Mouse (Mus musculus) left cerebral cortex, adult 11 months (tissue): ENCODE results near the gene Sgsm2.
A peak's percentile ranks its signal among the peaks of the same experiment; 100 is the strongest.

Experiments
- DNase-seq: peaks from one replicate; pipeline ENCODE4 v3.0.0; 2022; ENCODE audit warnings: low spot score

The Sgsm2 gene

GRCm38 (mm10) chr11:74896901-74897677 lies at the start of gene Sgsm2:
Gene Sgsm2, minus strand, starts transcription at chr11:74897060.
- peak; percentile 49 for DNase-seq

- peak; percentile 38 for DNase-seq
These were observed 49.5 kb upstream of the Sgsm2 start for GRCm38 (mm10) chr11:74946348-74946747.

- no peak for DNase-seq
These were observed 33.5 kb upstream of the Sgsm2 start for GRCm38 (mm10) chr11:74930391-74930790.

- DNase-seq: no peak
These were observed 32.3 kb upstream of the Sgsm2 start for GRCm38 (mm10) chr11:74929111-74929510.

GRCm38 (mm10) chr11:74927236-74927725 lies 30.4 kb upstream of the Sgsm2 start:
- no peak for DNase-seq

- no peak for DNase-seq
These were observed 29.6 kb upstream of the Sgsm2 start for GRCm38 (mm10) chr11:74926388-74927005.

- peak; percentile 85 for DNase-seq
These were observed 28.9 kb upstream of the Sgsm2 start, which contains the start of the genes Smg6 and Srr for GRCm38 (mm10) chr11:74925577-74926387. Gene Smg6, plus strand, starts transcription at chr11:74925823. Gene Srr, minus strand, starts transcription at chr11:74925948.

GRCm38 (mm10) chr11:74924149-74924548 lies 27.3 kb upstream of the Sgsm2 start:
- DNase-seq: no peak

GRCm38 (mm10) chr11:74919249-74919648 lies 22.4 kb upstream of the Sgsm2 start:
- no peak for DNase-seq

- DNase-seq: no peak
These were observed 15.6 kb upstream of the Sgsm2 start for GRCm38 (mm10) chr11:74912492-74912891.

GRCm38 (mm10) chr11:74909978-74910377 lies 13.1 kb upstream of the Sgsm2 start:
- DNase-seq: no peak

GRCm38 (mm10) chr11:74908618-74909399 lies 11.9 kb upstream of the Sgsm2 start:
- DNase-seq: no peak

- no peak for DNase-seq
These were observed 11.0 kb upstream of the Sgsm2 start for GRCm38 (mm10) chr11:74907850-74908249.

GRCm38 (mm10) chr11:74902416-74902815 lies 5.6 kb upstream of the Sgsm2 start:
- DNase-seq: no peak

- no peak for DNase-seq
These were observed 4.7 kb upstream of the Sgsm2 start for GRCm38 (mm10) chr11:74901555-74901954.

GRCm38 (mm10) chr11:74898517-74898827 lies 1.6 kb upstream of the Sgsm2 start:
- no peak for DNase-seq

- peak; percentile 84 for DNase-seq
These were observed 1.0 kb upstream of the Sgsm2 start, which contains the start of gene Tsr1 for GRCm38 (mm10) chr11:74897678-74898516. Gene Tsr1, plus strand, starts transcription at chr11:74898071.

GRCm38 (mm10) chr11:74895980-74896900 lies 620 bp downstream of the Sgsm2 start:
- DNase-seq: peak; percentile 50

- no peak for DNase-seq
These were observed 2.2 kb downstream of the Sgsm2 start for GRCm38 (mm10) chr11:74894619-74895018.

- DNase-seq: no peak
These were observed 13.8 kb downstream of the Sgsm2 start for GRCm38 (mm10) chr11:74883098-74883497.
